Comparison of ENCODE assay signal across 23 mouse cellular contexts in genomic region chr2:156331446-156331965, GRCm38 (mm10). TPM values are rescaled to one million over a fixed set of nuclear protein-coding genes. Genes with fewer than 3 reads are reported as not detected.
DNase-seq lines count a peak whose midpoint lies in the region; ATAC-seq lines count a peak whose summit lies in the region.
"Had no signal": no experiment of that assay in that cellular context is flagged by ENCODE, and none has a peak within 500 bp of the region (broad histone marks: within the 10 kb centered on the region; RNA-seq: fewer than 3 reads in every experiment).

No protein-coding gene starts in this region.

- WGBS in lung, embryonic 16.5 days = 52% methylated on average over 7 of the region's 7 CpGs

- no peak overlapping the region for H3K27ac ChIP-seq in lung, embryonic 16.5 days (ENCODE audit: low read length)
- H3K27ac ChIP-seq: embryonic facial prominence, embryonic 15.5 days; heart, adult 2 months; hindbrain, embryonic 12.5 days; hindbrain, embryonic 15.5 days had no signal

- H3K4me2 ChIP-seq in lung, embryonic 16.5 days (ENCODE audit: low read depth, low read length) = no peak overlapping the region
- H3K4me2 ChIP-seq: embryonic facial prominence, embryonic 15.5 days; heart, embryonic 11.5 days; hindbrain, embryonic 12.5 days; hindbrain, embryonic 15.5 days had no signal

- no peaks in the 10 kb centered on the region for H3K36me3 ChIP-seq in lung, embryonic 16.5 days (ENCODE audit: control insufficient read depth, insufficient read depth, low read length)
- H3K36me3 ChIP-seq: embryonic facial prominence, embryonic 15.5 days; hindbrain, embryonic 12.5 days; hindbrain, embryonic 15.5 days had no signal

- H3K4me1 ChIP-seq in lung, embryonic 16.5 days (replicated peaks; ENCODE audit: control insufficient read depth, insufficient read depth, low read length) = peaks cover 4% of the 10 kb centered on the region; the same call in 1 of the 2 replicates
- H3K4me1 ChIP-seq: embryonic facial prominence, embryonic 15.5 days; hindbrain, embryonic 12.5 days; hindbrain, embryonic 15.5 days had no signal

- H3K27me3 ChIP-seq in lung, embryonic 16.5 days (ENCODE audit: control insufficient read depth, insufficient read depth, low read depth, low read length) = no peaks in the 10 kb centered on the region
- H3K27me3 ChIP-seq: CH12.LX; embryonic facial prominence, embryonic 15.5 days; hindbrain, embryonic 12.5 days; hindbrain, embryonic 15.5 days; Patski had no signal

- no peak overlapping the region for H3K9ac ChIP-seq in lung, embryonic 16.5 days (ENCODE audit: low read length)
- H3K9ac ChIP-seq: embryonic facial prominence, embryonic 15.5 days; forebrain, postnatal 0 days; hindbrain, embryonic 12.5 days; hindbrain, embryonic 15.5 days had no signal

- DNase-seq in heart, adult 11 months = peak; percentile 89
- no peak for DNase-seq in heart, adult 9 months (ENCODE audit: low spot score in 2 of 2)
- no peak for DNase-seq in lung, postnatal 14 days
- DNase-seq in adipocyte (ENCODE audit: low spot score) = peak; percentile 26
- no peak for DNase-seq in frontal cortex, postnatal 14 days (ENCODE audit: low spot score in 2 of 2)
- DNase-seq: adrenal gland, adult 2 months; adrenal gland, postnatal 14 days; B cell, adult 2 months; cerebellum, adult 11 months; cerebellum, adult 2 months; cerebellum, adult 9-11 months; cerebellum, postnatal 25 days; forebrain, postnatal 0 days; gastrocnemius, postnatal 25 days; heart, adult 2 months had no signal

- no peak overlapping the region for H3K4me3 ChIP-seq in lung, embryonic 16.5 days (ENCODE audit: low read length)
- H3K4me3 ChIP-seq: embryonic facial prominence, embryonic 15.5 days; heart, adult 2 months; hindbrain, embryonic 12.5 days; hindbrain, embryonic 15.5 days had no signal

- ATAC-seq in lung, embryonic 16.5 days (ENCODE audit: low read depth) = peak; percentile 93
- ATAC-seq: forebrain, embryonic 14.5 days; forebrain, postnatal 0 days; Patski had no signal

- H3K9me3 ChIP-seq in lung, embryonic 16.5 days (ENCODE audit: control insufficient read depth, low read length) = 0 out of 2 replicates have a peak, but pooled peaks cover 3% of the 10 kb centered on the region
- H3K9me3 ChIP-seq: embryonic facial prominence, embryonic 15.5 days; hindbrain, embryonic 12.5 days; hindbrain, embryonic 15.5 days had no signal

RNA-seq across cellular contexts. Expression of gene Scand1, which starts 19.0 kb away (rescaled TPM):
- 39.1 and 53.6 TPM in 2 replicates for polyA plus RNA-seq in lung, embryonic 16.5 days (2015; fragmentation: Nextera tagmentation; extraction: Ambion mirVana)

RNA-seq across cellular contexts. Expression of gene Cnbd2, which starts 19.4 kb away (rescaled TPM):
- polyA plus RNA-seq in lung, embryonic 16.5 days (2015; fragmentation: Nextera tagmentation; extraction: Ambion mirVana) = 3.8 and 4.4 TPM in 2 replicates

Comparison
In these comparisons a context has a peak if more than half of its experiments do, and no peak if none do; other contexts are left out.
1. DNase-seq: peak in heart, adult 11 months (single experiment) and adipocyte (single experiment); none in heart, adult 9 months (0 of 2), lung, postnatal 14 days (single experiment) and frontal cortex, postnatal 14 days (0 of 2).